ENCODE assay signal across 29 mouse cellular contexts in the genomic region with DNA sequence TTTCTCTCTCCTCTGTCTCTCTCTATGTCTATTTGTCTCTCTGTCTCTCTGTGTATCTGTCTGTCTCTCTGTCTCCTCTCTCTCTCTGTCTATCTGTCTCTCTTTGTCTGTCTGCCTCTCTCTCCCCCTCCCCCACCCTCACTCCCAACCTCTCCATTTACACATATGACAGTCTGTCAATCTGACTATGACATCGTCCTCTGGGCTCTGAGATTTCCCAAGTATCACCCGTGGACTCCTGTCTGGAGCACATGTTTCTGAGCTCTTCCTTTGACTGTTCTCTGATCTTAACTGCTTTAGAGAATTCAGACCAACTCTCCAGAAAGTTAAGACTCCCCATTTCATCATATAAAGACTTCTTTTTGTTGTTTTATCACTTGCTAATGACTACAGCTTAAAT. TPM values are rescaled to one million over a fixed set of nuclear protein-coding genes. Genes with fewer than 3 reads are reported as not detected.
"Had no signal": no experiment of that assay in that cellular context is flagged by ENCODE, and none has a peak within 500 bp of the region (broad histone marks: within the 10 kb centered on the region; RNA-seq: fewer than 3 reads in every experiment).

No protein-coding gene starts in this region.

- H3K4me2 ChIP-seq: limb, embryonic 12.5 days; limb, embryonic 15.5 days; liver, embryonic 11.5 days; lung, embryonic 14.5 days; midbrain, embryonic 12.5 days; midbrain, embryonic 15.5 days; neural tube, embryonic 13.5 days; stomach, embryonic 15.5 days had no signal

- H3K36me3 ChIP-seq: limb, embryonic 12.5 days; limb, embryonic 15.5 days; midbrain, embryonic 12.5 days; midbrain, embryonic 15.5 days; neural tube, embryonic 13.5 days; stomach, embryonic 15.5 days had no signal

- H3K27me3 ChIP-seq: limb, embryonic 12.5 days; limb, embryonic 15.5 days; midbrain, embryonic 12.5 days; midbrain, embryonic 15.5 days; neural tube, embryonic 13.5 days; stomach, embryonic 15.5 days had no signal

- H3K27ac ChIP-seq: layer of hippocampus, adult 2 months; limb, embryonic 12.5 days; limb, embryonic 15.5 days; liver, embryonic 14.5 days; midbrain, embryonic 12.5 days; midbrain, embryonic 15.5 days; neural tube, embryonic 13.5 days; stomach, embryonic 15.5 days had no signal

- H3K4me1 ChIP-seq: midbrain, embryonic 15.5 days; neural tube, embryonic 13.5 days; stomach, embryonic 15.5 days had no signal

- DNase-seq: layer of hippocampus, postnatal 36 days; left cerebral cortex, postnatal 4 days; liver, postnatal 0 days; lung, embryonic 14.5 days; lung, postnatal 10 days; lung, postnatal 4 days; right cerebral cortex, postnatal 25 days; spleen, adult 18-20 months; thymus, postnatal 25 days had no signal

- ATAC-seq: intestine, postnatal 0 days; liver, postnatal 0 days; midbrain, embryonic 15.5 days had no signal

- H3K4me3 ChIP-seq: layer of hippocampus, adult 2 months; limb, embryonic 12.5 days; limb, embryonic 15.5 days; midbrain, embryonic 12.5 days; midbrain, embryonic 15.5 days; myocyte; neural tube, embryonic 13.5 days; stomach, embryonic 15.5 days had no signal

- H3K9me3 ChIP-seq: limb, embryonic 12.5 days; limb, embryonic 15.5 days; midbrain, embryonic 12.5 days; midbrain, embryonic 15.5 days; neural tube, embryonic 13.5 days; stomach, embryonic 15.5 days had no signal

- H3K9ac ChIP-seq: limb, embryonic 12.5 days; limb, embryonic 15.5 days; liver, embryonic 14.5 days; liver, postnatal 0 days; lung, embryonic 14.5 days; midbrain, embryonic 12.5 days; midbrain, embryonic 15.5 days; neural tube, embryonic 13.5 days; stomach, embryonic 15.5 days had no signal

RNA-seq across cellular contexts. Expression of a gene that starts 18.3 kb away (rescaled TPM):
- total RNA-seq: layer of hippocampus, adult 2 months; layer of hippocampus, postnatal 10 days; layer of hippocampus, postnatal 36 days; left cerebral cortex, adult 8-10 months; left cerebral cortex, postnatal 14 days; left cerebral cortex, postnatal 4 days; megakaryocyte progenitor cell, adult 5-6 weeks; megakaryocyte-erythroid progenitor cell, adult 5-6 weeks; monocyte, adult 5-6 weeks; neutrophil, adult 5-6 weeks had no signal
- polyA plus RNA-seq: intestine, postnatal 0 days; large intestine, adult 2 months; limb, embryonic 12.5 days; limb, embryonic 15.5 days; liver, embryonic 11.5 days; liver, embryonic 14.5 days; liver, postnatal 0 days; lung, embryonic 14.5 days; midbrain, embryonic 12.5 days; midbrain, embryonic 15.5 days; myocyte; neural tube, embryonic 13.5 days; stomach, embryonic 15.5 days; thymus, postnatal 0 days had no signal

RNA-seq across cellular contexts. Expression of a gene that starts 42.8 kb away (rescaled TPM):
- total RNA-seq: megakaryocyte-erythroid progenitor cell, adult 5-6 weeks had no signal
